Comparison of ENCODE assay signal across 19 mouse cellular contexts in the genomic region with DNA sequence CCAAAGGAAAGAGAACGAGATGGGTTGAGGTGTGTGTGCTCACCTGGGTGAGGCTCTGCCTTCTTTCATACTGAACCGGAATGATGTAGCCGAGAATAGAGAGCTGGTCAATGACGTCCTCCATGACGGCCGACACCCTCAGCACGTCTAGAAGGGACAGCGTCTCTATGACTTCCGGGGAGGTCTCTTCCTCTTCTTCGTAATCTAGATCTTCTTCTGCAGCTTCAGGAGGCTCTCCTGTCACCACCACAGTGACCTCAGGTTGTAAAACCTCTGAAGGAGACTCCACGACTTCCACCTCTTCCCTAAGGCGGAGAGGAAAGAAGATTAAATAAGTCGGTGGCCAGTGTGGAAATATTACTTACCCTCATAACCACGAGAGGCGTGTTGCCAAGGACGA. TPM values are rescaled to one million over a fixed set of nuclear protein-coding genes. Genes with fewer than 3 reads are reported as not detected.
A peak's percentile ranks its signal among the peaks of the same experiment; 100 is the strongest.
DNase-seq lines count a peak whose midpoint lies in the region; ATAC-seq and TF ChIP-seq lines count a peak whose summit lies in the region.
"Had no signal": no experiment of that assay in that cellular context is flagged by ENCODE, and none has a peak within 500 bp of the region (broad histone marks: within the 10 kb centered on the region; RNA-seq: fewer than 3 reads in every experiment).

No protein-coding gene starts in this region.

- no peak for DNase-seq in liver, postnatal 0 days
- DNase-seq in MEL-GATA-1-ER (ENCODE audit: extremely low read depth, low read depth) = peak; percentile 85
- no peak for DNase-seq in right cerebral cortex, postnatal 25 days
- DNase-seq in gastrocnemius, adult 2 months = no peak
- DNase-seq in layer of hippocampus, adult 8-10 months (ENCODE audit: low spot score in 2 of 2) = no peak
- DNase-seq: adrenal gland, postnatal 10 days; adrenal gland, postnatal 36 days; cerebellum, adult 18-20 months; cerebellum, adult 9-10 months; cerebellum, postnatal 14 days; gastrocnemius, postnatal 10 days; gastrocnemius, postnatal 36 days; heart, adult 11 months had no signal

- H3K9ac ChIP-seq in liver, embryonic 12.5 days = no peak overlapping the region
- H3K9ac ChIP-seq in liver, postnatal 0 days (replicated peaks) = no peak overlapping the region
- H3K9ac ChIP-seq: forebrain, embryonic 15.5 days; hindbrain, embryonic 12.5 days; hindbrain, embryonic 15.5 days had no signal

- no peaks in the 10 kb centered on the region for H3K4me1 ChIP-seq in liver, embryonic 12.5 days
- no peaks in the 10 kb centered on the region for H3K4me1 ChIP-seq in liver, postnatal 0 days (ENCODE audit: insufficient read depth)
- H3K4me1 ChIP-seq: forebrain, embryonic 15.5 days; hindbrain, embryonic 12.5 days; hindbrain, embryonic 15.5 days had no signal

- WGBS in liver, embryonic 12.5 days (ENCODE audit: insufficient replicate concordance) = 61% methylated on average over 16 of the region's 16 CpGs
- 78% methylated on average over 16 of the region's 16 CpGs for WGBS in liver, postnatal 0 days (ENCODE audit: insufficient replicate concordance)

- intact Hi-C loops in gastrocnemius, adult 2 months (cut with DNase I) = no loop called here

- no peak overlapping the region for H3K27ac ChIP-seq in liver, embryonic 12.5 days
- no peak overlapping the region for H3K27ac ChIP-seq in liver, postnatal 0 days (ENCODE audit: low read depth)
- H3K27ac ChIP-seq in gastrocnemius, adult 2 months = no peak overlapping the region
- H3K27ac ChIP-seq: forebrain, embryonic 15.5 days; hindbrain, embryonic 12.5 days; hindbrain, embryonic 15.5 days had no signal

- peak overlapping the region; percentile 33 for H3K4me2 ChIP-seq in liver, embryonic 12.5 days
- no peak overlapping the region for H3K4me2 ChIP-seq in liver, postnatal 0 days (ENCODE audit: low read depth, low read length)
- H3K4me2 ChIP-seq: forebrain, embryonic 15.5 days; heart, embryonic 11.5 days; hindbrain, embryonic 12.5 days; hindbrain, embryonic 15.5 days had no signal

- no peaks in the 10 kb centered on the region for H3K36me3 ChIP-seq in liver, embryonic 12.5 days
- no peaks in the 10 kb centered on the region for H3K36me3 ChIP-seq in liver, postnatal 0 days (replicated peaks; ENCODE audit: insufficient read depth, low read length)
- H3K36me3 ChIP-seq: forebrain, embryonic 15.5 days; hindbrain, embryonic 12.5 days; hindbrain, embryonic 15.5 days had no signal

- TF ChIP-seq CTCF in liver, postnatal 0 days (IDR thresholded peaks at IDR 0.05; ENCODE audit: low read depth) = no peak
- no peak for TF ChIP-seq CTCF in gastrocnemius, adult 2 months (IDR thresholded peaks at IDR 0.05)

- no peak for TF ChIP-seq EP300 in liver, postnatal 0 days (IDR thresholded peaks at IDR 0.05; ENCODE audit: low read depth)

- H3K27me3 ChIP-seq in liver, embryonic 12.5 days (replicated peaks) = no peaks in the 10 kb centered on the region
- H3K27me3 ChIP-seq in liver, postnatal 0 days (ENCODE audit: insufficient read depth, low read length) = no peaks in the 10 kb centered on the region
- H3K27me3 ChIP-seq: forebrain, embryonic 15.5 days; hindbrain, embryonic 12.5 days; hindbrain, embryonic 15.5 days had no signal

- no peak for ATAC-seq in liver, embryonic 12.5 days
- no peak for ATAC-seq in liver, postnatal 0 days
- peak; percentile 30; the same call in 1 of the 2 replicates for ATAC-seq in granulocyte monocyte progenitor cell, adult 5-6 weeks (replicated peaks; ENCODE audit: poor library complexity, severe bottlenecking)
- ATAC-seq: forebrain, embryonic 15.5 days had no signal

- no peaks in the 10 kb centered on the region for H3K9me3 ChIP-seq in liver, embryonic 12.5 days (replicated peaks)
- H3K9me3 ChIP-seq in liver, postnatal 0 days (ENCODE audit: low read length) = no peaks in the 10 kb centered on the region
- H3K9me3 ChIP-seq: forebrain, embryonic 15.5 days; hindbrain, embryonic 12.5 days; hindbrain, embryonic 15.5 days had no signal

- H3K4me3 ChIP-seq in liver, embryonic 12.5 days = peak overlapping the region; percentile 17
- no peak overlapping the region for H3K4me3 ChIP-seq in liver, postnatal 0 days (ENCODE audit: low read depth, low read length)
- H3K4me3 ChIP-seq in gastrocnemius, adult 2 months = no peak overlapping the region
- H3K4me3 ChIP-seq: forebrain, embryonic 15.5 days; hindbrain, embryonic 12.5 days; hindbrain, embryonic 15.5 days had no signal

RNA-seq across cellular contexts. Expression of gene Iqcg, which starts 6.2 kb away (rescaled TPM):
- 1.4 and 1.7 TPM in 2 replicates for polyA plus RNA-seq in liver, embryonic 12.5 days (2016; fragmentation: Nextera tagmentation; extraction: Ambion mirVana)
- polyA plus RNA-seq in liver, postnatal 0 days (2015; fragmentation: Nextera tagmentation; extraction: Ambion mirVana) = 0.95 and 1.1 TPM in 2 replicates
- total RNA-seq in granulocyte monocyte progenitor cell, adult 5-6 weeks (2014; fragmentation: Nextera tagmentation) = 0.81 TPM in 1 of 2 replicates, not detected in the other
- total RNA-seq in granulocyte monocyte progenitor cell, adult 5-6 weeks (2017) = 2.4 and 5.6 TPM in 2 replicates
- total RNA-seq in gastrocnemius, adult 2 months (2021) = 1 to 10 TPM; 2.0 to 3.0 TPM
- 1 to 10 TPM; 4.8 to 5.7 (median 5.2) TPM for total RNA-seq in layer of hippocampus, adult 8-10 months (2022)

RNA-seq across cellular contexts. Expression of gene Rpl35a, which starts 6.4 kb away (rescaled TPM):
- polyA plus RNA-seq in liver, embryonic 12.5 days (2016; fragmentation: Nextera tagmentation; extraction: Ambion mirVana) = 867 and 937 TPM in 2 replicates
- 574 and 584 TPM in 2 replicates for polyA plus RNA-seq in liver, postnatal 0 days (2015; fragmentation: Nextera tagmentation; extraction: Ambion mirVana)
- total RNA-seq in granulocyte monocyte progenitor cell, adult 5-6 weeks (2014; fragmentation: Nextera tagmentation) = 3,504 and 3,720 TPM in 2 replicates
- total RNA-seq in granulocyte monocyte progenitor cell, adult 5-6 weeks (2017) = 2,270 and 2,292 TPM in 2 replicates
- total RNA-seq in gastrocnemius, adult 2 months (2021) = 100 to 1,000 TPM; 217 to 291 TPM
- total RNA-seq in layer of hippocampus, adult 8-10 months (2022) = 100 to 1,000 TPM; 295 to 397 (median 360) TPM

RNA-seq across cellular contexts. Expression of gene Lmln, which starts 12.5 kb away (rescaled TPM):
- 1.1 and 1.2 TPM in 2 replicates for polyA plus RNA-seq in liver, embryonic 12.5 days (2016; fragmentation: Nextera tagmentation; extraction: Ambion mirVana)
- polyA plus RNA-seq in liver, postnatal 0 days (2015; fragmentation: Nextera tagmentation; extraction: Ambion mirVana) = 0.44 and 1.2 TPM in 2 replicates
- total RNA-seq in granulocyte monocyte progenitor cell, adult 5-6 weeks (2014; fragmentation: Nextera tagmentation) = 3.6 and 8.5 TPM in 2 replicates
- 3.3 and 3.5 TPM in 2 replicates for total RNA-seq in granulocyte monocyte progenitor cell, adult 5-6 weeks (2017)
- total RNA-seq in gastrocnemius, adult 2 months (2021) = 1 to 10 TPM; 2.1 to 2.8 TPM
- total RNA-seq in layer of hippocampus, adult 8-10 months (2022) = 10 to 100 TPM; 14.2 to 20.7 (median 16.2) TPM

Comparison
In these comparisons a context has a peak if more than half of its experiments do, and no peak if none do; other contexts are left out.
1. RNA of gene Rpl35a, which starts 6.4 kb away (total RNA-seq): 2,270 to 3,720 TPM in granulocyte monocyte progenitor cell, adult 5-6 weeks; 295 to 397 TPM in layer of hippocampus, adult 8-10 months and 217 to 291 TPM in gastrocnemius, adult 2 months; every median in the first group is over 4 times any median in the second.